In genomic region chr15:84212756-84213105, GRCm38 (mm10) we compare ENCODE assay signal across 11 mouse cellular contexts. TPM values are rescaled to one million over a fixed set of nuclear protein-coding genes. Genes with fewer than 3 reads are reported as not detected.
A peak's percentile ranks its signal among the peaks of the same experiment; 100 is the strongest.
DNase-seq lines count a peak whose midpoint lies in the region; ATAC-seq lines count a peak whose summit lies in the region.
"Had no signal": no experiment of that assay in that cellular context is flagged by ENCODE, and none has a peak within 500 bp of the region (broad histone marks: within the 10 kb centered on the region; RNA-seq: fewer than 3 reads in every experiment).

No protein-coding gene starts in this region.

- H3K4me2 ChIP-seq in forebrain, embryonic 13.5 days = no peak overlapping the region
- no peak overlapping the region for H3K4me2 ChIP-seq in forebrain, embryonic 12.5 days
- H3K4me2 ChIP-seq in neural tube, embryonic 14.5 days (ENCODE audit: low read depth, low read length) = no peak overlapping the region
- H3K4me2 ChIP-seq in neural tube, embryonic 15.5 days = no peak overlapping the region
- H3K4me2 ChIP-seq in heart, embryonic 15.5 days = no peak overlapping the region

- ATAC-seq in forebrain, embryonic 13.5 days = 0 out of 2 replicates have a peak, but pooled peaks have one; percentile 2
- no peak for ATAC-seq in forebrain, embryonic 12.5 days (ENCODE audit: low FRiP score)
- ATAC-seq in neural tube, embryonic 14.5 days (ENCODE audit: low read depth) = 0 out of 2 replicates have a peak, but pooled peaks have one; percentile 18
- ATAC-seq in neural tube, embryonic 15.5 days (ENCODE audit: low FRiP score) = no peak
- ATAC-seq in heart, embryonic 15.5 days (replicated peaks; ENCODE audit: insufficient number of reproducible peaks, insufficient read depth, low FRiP score, low read depth) = no peak; the same call in 1 of the 2 replicates
- ATAC-seq: activated CD4-positive, CD25-positive, alpha-beta regulatory T cell, adult 4 months had no signal

- WGBS in forebrain, embryonic 13.5 days = 93% methylated on average over 2 of the region's 2 CpGs
- 90% methylated on average over 2 of the region's 2 CpGs for WGBS in forebrain, embryonic 12.5 days
- WGBS in neural tube, embryonic 14.5 days = 83% methylated on average over 2 of the region's 2 CpGs
- 74% methylated on average over 2 of the region's 2 CpGs for WGBS in neural tube, embryonic 15.5 days
- 68% methylated on average over 2 of the region's 2 CpGs for WGBS in heart, embryonic 15.5 days

- no peak overlapping the region for H3K9ac ChIP-seq in forebrain, embryonic 13.5 days
- H3K9ac ChIP-seq in forebrain, embryonic 12.5 days = no peak overlapping the region
- no peak overlapping the region for H3K9ac ChIP-seq in neural tube, embryonic 14.5 days (replicated peaks; ENCODE audit: low read depth, low read length)
- H3K9ac ChIP-seq in neural tube, embryonic 15.5 days (replicated peaks) = no peak overlapping the region
- no peak overlapping the region for H3K9ac ChIP-seq in heart, embryonic 15.5 days

- H3K27me3 ChIP-seq in forebrain, embryonic 13.5 days = no peaks in the 10 kb centered on the region
- H3K27me3 ChIP-seq in forebrain, embryonic 12.5 days = no peaks in the 10 kb centered on the region
- no peaks in the 10 kb centered on the region for H3K27me3 ChIP-seq in neural tube, embryonic 14.5 days (ENCODE audit: control insufficient read depth, insufficient read depth, low read length)
- H3K27me3 ChIP-seq in neural tube, embryonic 15.5 days (replicated peaks) = no peaks in the 10 kb centered on the region
- no peaks in the 10 kb centered on the region for H3K27me3 ChIP-seq in heart, embryonic 15.5 days

- no peak overlapping the region for H3K4me3 ChIP-seq in forebrain, embryonic 13.5 days
- H3K4me3 ChIP-seq in forebrain, embryonic 12.5 days (replicated peaks) = no peak overlapping the region
- no peak overlapping the region for H3K4me3 ChIP-seq in neural tube, embryonic 14.5 days (ENCODE audit: low read depth, low read length)
- no peak overlapping the region for H3K4me3 ChIP-seq in neural tube, embryonic 15.5 days (replicated peaks)
- H3K4me3 ChIP-seq in heart, embryonic 15.5 days = no peak overlapping the region

- peaks cover 58% of the 10 kb centered on the region for H3K36me3 ChIP-seq in forebrain, embryonic 13.5 days (ENCODE audit: poor library complexity, severe bottlenecking)
- H3K36me3 ChIP-seq in forebrain, embryonic 12.5 days (replicated peaks) = peaks cover 49% of the 10 kb centered on the region
- H3K36me3 ChIP-seq in neural tube, embryonic 14.5 days (ENCODE audit: control insufficient read depth, insufficient read depth, low read length) = peaks cover 16% of the 10 kb centered on the region; the same call in 1 of the 2 replicates
- H3K36me3 ChIP-seq in neural tube, embryonic 15.5 days = peaks cover 47% of the 10 kb centered on the region
- H3K36me3 ChIP-seq in heart, embryonic 15.5 days = peaks cover 53% of the 10 kb centered on the region

- no peak for DNase-seq in T-cell, adult 2 months (ENCODE audit: low spot score)
- no peak for DNase-seq in right cerebral cortex, adult 18-20 months
- no peak for DNase-seq in spleen, postnatal 14 days (ENCODE audit: low spot score in 2 of 2)

- H3K27ac ChIP-seq in forebrain, embryonic 13.5 days = no peak overlapping the region
- no peak overlapping the region for H3K27ac ChIP-seq in forebrain, embryonic 12.5 days
- H3K27ac ChIP-seq in neural tube, embryonic 14.5 days (ENCODE audit: low read depth, low read length) = no peak overlapping the region
- no peak overlapping the region for H3K27ac ChIP-seq in neural tube, embryonic 15.5 days (replicated peaks)
- peak overlapping the region; percentile 48 for H3K27ac ChIP-seq in heart, embryonic 15.5 days
- H3K27ac ChIP-seq: stomach, postnatal 0 days had no signal

- H3K9me3 ChIP-seq in forebrain, embryonic 13.5 days (replicated peaks) = no peaks in the 10 kb centered on the region
- H3K9me3 ChIP-seq in forebrain, embryonic 12.5 days = no peaks in the 10 kb centered on the region
- no peaks in the 10 kb centered on the region for H3K9me3 ChIP-seq in neural tube, embryonic 14.5 days (ENCODE audit: control insufficient read depth, low read length)
- H3K9me3 ChIP-seq in neural tube, embryonic 15.5 days (replicated peaks) = no peaks in the 10 kb centered on the region
- no peaks in the 10 kb centered on the region for H3K9me3 ChIP-seq in heart, embryonic 15.5 days (replicated peaks)

- H3K4me1 ChIP-seq in forebrain, embryonic 13.5 days = peaks cover 23% of the 10 kb centered on the region
- peaks cover 21% of the 10 kb centered on the region for H3K4me1 ChIP-seq in forebrain, embryonic 12.5 days
- peaks cover under 1% of the 10 kb centered on the region; the same call in 1 of the 2 replicates for H3K4me1 ChIP-seq in neural tube, embryonic 14.5 days (ENCODE audit: control insufficient read depth, insufficient read depth, low read length)
- peaks cover 13% of the 10 kb centered on the region for H3K4me1 ChIP-seq in neural tube, embryonic 15.5 days
- peaks cover 39% of the 10 kb centered on the region for H3K4me1 ChIP-seq in heart, embryonic 15.5 days (replicated peaks)

RNA-seq across cellular contexts. Expression of gene Parvb, which starts 19.1 kb away (rescaled TPM):
- polyA plus RNA-seq in forebrain, embryonic 13.5 days (2015; fragmentation: Nextera tagmentation; extraction: Ambion mirVana) = 2.1 and 2.6 TPM in 2 replicates
- polyA plus RNA-seq in forebrain, embryonic 12.5 days (2016; fragmentation: Nextera tagmentation; extraction: Ambion mirVana) = 2.0 and 2.4 TPM in 2 replicates
- polyA plus RNA-seq in neural tube, embryonic 14.5 days (2014; fragmentation: Nextera tagmentation; extraction: Ambion mirVana) = 3.3 and 5.7 TPM in 2 replicates
- 4.8 and 7.2 TPM in 2 replicates for polyA plus RNA-seq in neural tube, embryonic 15.5 days (2015; fragmentation: Nextera tagmentation; extraction: Ambion mirVana)
- 12.2 and 13.5 TPM in 2 replicates for polyA plus RNA-seq in heart, embryonic 15.5 days (2015; fragmentation: Nextera tagmentation; extraction: Ambion mirVana)

RNA-seq across cellular contexts. Expression of gene Samm50, which starts 20.7 kb away (rescaled TPM):
- 84.4 and 91.5 TPM in 2 replicates for polyA plus RNA-seq in forebrain, embryonic 13.5 days (2015; fragmentation: Nextera tagmentation; extraction: Ambion mirVana)
- 94.9 and 95.9 TPM in 2 replicates for polyA plus RNA-seq in forebrain, embryonic 12.5 days (2016; fragmentation: Nextera tagmentation; extraction: Ambion mirVana)
- 55.2 and 63.2 TPM in 2 replicates for polyA plus RNA-seq in neural tube, embryonic 14.5 days (2014; fragmentation: Nextera tagmentation; extraction: Ambion mirVana)
- polyA plus RNA-seq in neural tube, embryonic 15.5 days (2015; fragmentation: Nextera tagmentation; extraction: Ambion mirVana) = 89.4 and 91.9 TPM in 2 replicates
- 122 and 124 TPM in 2 replicates for polyA plus RNA-seq in heart, embryonic 15.5 days (2015; fragmentation: Nextera tagmentation; extraction: Ambion mirVana)

RNA-seq across cellular contexts. Expression of gene Pnpla3, which starts 45.1 kb away (rescaled TPM):
- polyA plus RNA-seq in forebrain, embryonic 13.5 days (2015; fragmentation: Nextera tagmentation; extraction: Ambion mirVana) = 2.8 and 3.1 TPM in 2 replicates
- 2.1 and 3.0 TPM in 2 replicates for polyA plus RNA-seq in forebrain, embryonic 12.5 days (2016; fragmentation: Nextera tagmentation; extraction: Ambion mirVana)
- 6.0 and 6.1 TPM in 2 replicates for polyA plus RNA-seq in neural tube, embryonic 14.5 days (2014; fragmentation: Nextera tagmentation; extraction: Ambion mirVana)
- 5.9 and 6.6 TPM in 2 replicates for polyA plus RNA-seq in neural tube, embryonic 15.5 days (2015; fragmentation: Nextera tagmentation; extraction: Ambion mirVana)
- polyA plus RNA-seq in heart, embryonic 15.5 days (2015; fragmentation: Nextera tagmentation; extraction: Ambion mirVana) = 0.55 and 0.68 TPM in 2 replicates
- polyA plus RNA-seq: activated CD4-positive, CD25-positive, alpha-beta regulatory T cell, adult 4 months; lung, embryonic 16.5 days had no signal

Comparison
In these comparisons a context has a peak if more than half of its experiments do, and no peak if none do; other contexts are left out.
1. ATAC-seq: peak in forebrain, embryonic 13.5 days (single experiment) and neural tube, embryonic 14.5 days (single experiment); none in forebrain, embryonic 12.5 days (single experiment), neural tube, embryonic 15.5 days (single experiment) and heart, embryonic 15.5 days (single experiment).